Mouse (Mus musculus) hindbrain, embryonic 12.5 days (tissue): ENCODE measurements around the gene Nfe2. TPM values are rescaled to one million over a fixed set of nuclear protein-coding genes. Genes with fewer than 3 reads are reported as not detected.

ENCODE experiments used
- ATAC-seq: fragments of 200-750 bp; cut with Nextera tagmentation; 2 replicates; pipeline ENCODE4 v1.8.0; 2017; ENCODE audit warnings: moderate TSS enrichment; ENCODE audit not compliant: low FRiP score
- H3K27ac ChIP-seq: fragments of 300-500 bp; sonication (generic); 2 replicates; pipeline ENCODE4 v1.5.1; 2016; ENCODE audit warnings: mild to moderate bottlenecking
- H3K27me3 ChIP-seq: fragments of 300-500 bp; sonication (generic); 2 replicates; pipeline ENCODE4 v1.6.1; 2016; ENCODE audit warnings: mild to moderate bottlenecking
- H3K36me3 ChIP-seq: fragments of 300-500 bp; sonication (generic); 2 replicates; pipeline ENCODE4 v1.6.1; 2016; ENCODE audit warnings: mild to moderate bottlenecking
- H3K4me1 ChIP-seq: fragments of 300-500 bp; sonication (generic); 2 replicates; pipeline ENCODE4 v1.6.1; 2016
- H3K4me2 ChIP-seq: fragments of 300-500 bp; sonication (generic); replicated peaks from 2 replicates; pipeline ENCODE4 v1.6.1; 2016; ENCODE audit warnings: mild to moderate bottlenecking
- H3K4me3 ChIP-seq: fragments of 300-500 bp; sonication (generic); 2 replicates; pipeline ENCODE4 v1.5.1; 2016; ENCODE audit warnings: mild to moderate bottlenecking
- H3K9ac ChIP-seq: fragments of 300-500 bp; sonication (generic); 2 replicates; pipeline ENCODE4 v1.6.1; 2016; ENCODE audit warnings: mild to moderate bottlenecking, moderate library complexity
- H3K9me3 ChIP-seq: fragments of 300-500 bp; sonication (generic); replicated peaks from 2 replicates; pipeline ENCODE4 v1.6.1; 2016; ENCODE audit warnings: mild to moderate bottlenecking
- WGBS: fragments of 180-500 bp; shearing (Covaris S2); methylation state at CpG from one replicate; pipeline ENCODE4 v1.1.7; 2016; 5-methylcytosine and 5-hydroxymethylcytosine counted together
- polyA plus RNA-seq: library from polyadenylated mRNA; unstranded; fragments of >200 nt; fragmentation: Nextera tagmentation; extraction: Ambion mirVana; gene quantifications from 2 replicates; pipeline ENCODE4 v1.2.1, GENCODE M21; 2016

Nfe2 gene
- 5.1 and 5.4 TPM in 2 replicates for polyA plus RNA-seq

- Histone ChIP-seq H3K27me3 (peaks cover 23% of the 10 kb centered on the region), H3K27ac (no peak within 1 kb of the TSS), H3K4me3 (no peak within 1 kb of the TSS), H3K36me3 (no peaks in the 10 kb centered on the region), H3K9me3 (no peaks in the 10 kb centered on the region), H3K4me1 (peaks cover 15% of the 10 kb centered on the region), H3K9ac (no peak within 1 kb of the TSS), H3K4me2 (peak within 1 kb of the TSS; percentile 36; the same call in 1 of the 2 replicates)
- ATAC-seq: 0 out of 2 replicates have a peak, but pooled peaks have one; percentile 38
- WGBS: 14% methylated on average over 15 of the region's 15 CpGs
Observed at GRCm38 (mm10) chr15:103257790-103258728, at the start of gene Nfe2. Gene Nfe2, minus strand, starts transcription at chr15:103258403.

- H3K9me3 ChIP-seq: no peaks in the 10 kb centered on the region
- WGBS: 2% methylated on average over 7 of the region's 7 CpGs
- H3K4me2 ChIP-seq: peak overlapping the region; percentile 19; the same call in 1 of the 2 replicates
- H3K27ac ChIP-seq: peak overlapping the region; percentile 98; the same call in 1 of the 2 replicates
- no peak overlapping the region for H3K4me3 ChIP-seq
- peaks cover 14% of the 10 kb centered on the region for H3K27me3 ChIP-seq
- no peaks in the 10 kb centered on the region for H3K36me3 ChIP-seq
- peaks cover 49% of the 10 kb centered on the region for H3K4me1 ChIP-seq
- no peak for ATAC-seq
- no peak overlapping the region for H3K9ac ChIP-seq
Observed at GRCm38 (mm10) chr15:103307125-103307524, 48.9 kb upstream of the Nfe2 start.

- Histone ChIP-seq H3K4me1 (peaks cover 61% of the 10 kb centered on the region), H3K27ac (peak overlapping the region; percentile 98), H3K9me3 (no peaks in the 10 kb centered on the region), H3K4me3 (peak overlapping the region; percentile 38), H3K27me3 (peaks cover 14% of the 10 kb centered on the region), H3K9ac (peak overlapping the region; percentile 67), H3K4me2 (peak overlapping the region; percentile 62), H3K36me3 (no peaks in the 10 kb centered on the region)
- WGBS: 31% methylated on average over 8 of the region's 8 CpGs
- ATAC-seq: no peak
Observed at GRCm38 (mm10) chr15:103305792-103306645, 47.8 kb upstream of the Nfe2 start.

DNA sequence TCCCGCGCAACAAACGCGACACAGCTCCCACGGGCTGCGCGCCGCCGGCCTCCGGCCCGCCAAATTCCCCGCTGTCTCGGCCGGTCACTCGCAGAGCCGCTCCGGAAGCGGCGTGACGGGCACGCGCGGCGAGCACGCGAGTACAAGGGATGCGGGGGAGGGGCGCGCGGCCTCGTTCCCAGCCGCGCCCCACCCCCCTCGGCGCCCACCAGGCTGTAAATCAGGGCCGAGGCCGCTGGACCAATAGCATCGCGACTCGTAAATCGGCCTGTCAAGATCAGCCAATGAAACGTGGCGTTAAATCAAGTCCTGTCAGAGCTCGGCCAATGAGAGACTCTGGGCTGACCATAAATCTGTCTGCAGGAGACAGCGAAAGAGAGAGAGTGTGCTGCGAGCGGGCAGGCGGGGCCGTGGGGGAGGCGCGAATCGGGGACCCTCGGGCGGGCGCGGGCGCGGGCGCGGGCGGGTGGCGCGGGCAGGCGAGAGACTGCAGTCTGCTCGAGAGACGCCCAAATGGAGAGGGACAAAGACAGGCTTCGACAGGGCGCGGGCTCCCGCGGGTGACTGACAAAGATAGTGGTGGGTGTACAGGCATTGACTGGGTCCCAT, 47.0 kb upstream of the Nfe2 start:
- peaks cover 14% of the 10 kb centered on the region for H3K27me3 ChIP-seq
- H3K9ac ChIP-seq: peak overlapping the region; percentile 77
- H3K9me3 ChIP-seq: no peaks in the 10 kb centered on the region
- H3K4me3 ChIP-seq: peak overlapping the region; percentile 38
- H3K4me1 ChIP-seq: peaks cover 69% of the 10 kb centered on the region
- under 1% methylated on average over 69 of the region's 71 CpGs for WGBS
- H3K27ac ChIP-seq: peak overlapping the region; percentile 98
- H3K36me3 ChIP-seq: no peaks in the 10 kb centered on the region
- ATAC-seq: peak; percentile 95
- peak overlapping the region; percentile 62 for H3K4me2 ChIP-seq

DNA sequence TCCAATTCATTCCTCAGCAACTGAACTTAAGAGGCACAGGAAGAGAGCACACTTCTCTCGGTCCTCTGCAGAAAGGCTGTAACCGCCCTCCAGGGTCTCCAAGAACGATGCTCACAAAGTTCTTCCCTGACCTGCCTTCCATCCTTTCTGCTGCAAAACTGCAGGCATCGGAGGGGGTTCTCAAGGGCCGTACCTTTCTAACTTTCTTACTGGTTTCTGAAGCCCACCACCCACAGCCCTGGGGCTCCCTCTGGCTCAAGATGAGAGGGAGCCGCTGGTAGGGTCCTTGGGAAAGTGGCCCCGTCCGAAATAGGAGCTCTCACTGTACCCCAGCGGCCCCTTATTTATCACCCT, 46.4 kb upstream of the Nfe2 start:
- peak overlapping the region; percentile 62 for H3K4me2 ChIP-seq
- H3K9me3 ChIP-seq: no peaks in the 10 kb centered on the region
- peak overlapping the region; percentile 38 for H3K4me3 ChIP-seq
- H3K4me1 ChIP-seq: peaks cover 75% of the 10 kb centered on the region
- H3K9ac ChIP-seq: peak overlapping the region; percentile 77
- H3K36me3 ChIP-seq: no peaks in the 10 kb centered on the region
- peaks cover 14% of the 10 kb centered on the region for H3K27me3 ChIP-seq
- peak overlapping the region; percentile 98 for H3K27ac ChIP-seq
- 1% methylated on average over 9 of the region's 9 CpGs for WGBS
- peak; percentile 3; the same call in 1 of the 2 replicates for ATAC-seq

DNA sequence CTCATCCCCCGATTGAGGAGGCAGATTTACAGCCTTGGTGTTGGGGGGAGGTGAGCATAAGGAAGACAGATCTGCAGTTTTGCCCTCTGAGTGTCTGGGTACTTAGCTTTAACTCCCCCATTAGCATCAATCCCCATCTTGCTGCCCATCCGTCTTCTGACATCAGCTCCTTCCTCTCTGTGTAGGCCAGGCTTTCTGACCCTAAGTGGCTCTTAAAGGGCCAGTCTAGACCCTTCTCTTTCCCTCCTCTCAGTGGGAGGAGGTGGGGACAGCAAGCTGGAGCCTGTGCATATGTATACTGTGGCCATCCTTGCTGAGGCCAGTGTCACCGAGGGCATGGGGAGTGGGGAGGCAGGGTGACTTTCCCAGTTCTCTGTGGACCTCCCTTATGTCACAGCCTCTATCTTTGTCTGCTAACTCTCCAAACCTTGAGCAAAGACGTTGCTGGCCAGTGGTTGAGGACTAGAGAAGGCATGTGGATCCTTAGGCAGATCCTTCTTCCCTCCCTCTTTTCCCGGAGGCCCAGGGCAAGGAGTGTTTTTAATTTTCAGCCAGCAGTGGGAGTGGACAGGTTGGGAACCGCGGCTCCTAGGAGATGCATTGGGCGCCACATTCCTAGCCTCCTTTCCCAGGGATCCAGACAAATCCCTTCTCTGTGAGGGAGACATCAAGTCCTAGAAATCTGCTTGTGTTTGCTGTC, 45.9 kb upstream of the Nfe2 start:
- H3K36me3 ChIP-seq: no peaks in the 10 kb centered on the region
- 4% methylated on average over 8 of the region's 8 CpGs for WGBS
- no peaks in the 10 kb centered on the region for H3K9me3 ChIP-seq
- H3K27me3 ChIP-seq: peaks cover 9% of the 10 kb centered on the region
- peak overlapping the region; percentile 77 for H3K9ac ChIP-seq
- peak overlapping the region; percentile 62 for H3K4me2 ChIP-seq
- ATAC-seq: no peak
- H3K4me3 ChIP-seq: peak overlapping the region; percentile 38
- peak overlapping the region; percentile 98 for H3K27ac ChIP-seq
- H3K4me1 ChIP-seq: peaks cover 80% of the 10 kb centered on the region

DNA sequence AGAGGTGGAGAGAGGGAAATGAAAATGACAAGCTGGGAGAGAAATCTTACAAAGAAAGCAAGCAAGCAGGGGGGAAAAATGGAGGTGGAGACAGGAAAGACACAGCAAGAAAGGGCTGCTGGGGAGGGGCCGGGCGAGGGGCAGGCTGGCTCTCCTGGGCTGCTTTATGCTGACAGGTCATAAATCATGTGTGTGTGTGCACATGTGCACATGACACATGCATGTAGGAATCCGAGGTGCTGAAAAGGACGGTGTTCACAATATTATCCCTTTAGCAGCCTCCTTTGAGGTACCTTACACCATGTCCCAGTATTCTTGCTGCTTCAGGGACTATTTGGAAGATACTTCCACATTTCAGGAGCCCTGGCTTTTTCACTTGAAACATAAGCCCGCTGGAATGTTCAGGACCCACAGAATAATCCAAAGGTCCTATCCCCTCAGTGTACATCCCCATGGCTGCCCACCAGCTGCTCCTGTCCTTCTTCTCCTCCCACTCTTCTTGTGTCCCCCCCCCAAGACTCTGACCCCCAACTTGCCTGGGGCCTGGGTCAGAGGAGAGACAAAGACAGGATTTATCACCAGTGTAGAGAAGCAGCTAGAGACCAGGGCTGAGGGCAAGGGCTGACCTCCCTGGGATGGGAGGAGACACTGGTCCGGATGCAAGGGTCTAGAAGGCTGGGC, 44.3 kb upstream of the Nfe2 start:
- Histone ChIP-seq H3K4me1 (peaks cover 88% of the 10 kb centered on the region), H3K36me3 (no peaks in the 10 kb centered on the region), H3K9ac (peak overlapping the region; percentile 58), H3K27ac (peak overlapping the region; percentile 98), H3K9me3 (no peaks in the 10 kb centered on the region), H3K4me3 (no peak overlapping the region), H3K4me2 (no peak overlapping the region), H3K27me3 (no peaks in the 10 kb centered on the region)
- 20% methylated on average over 6 of the region's 6 CpGs for WGBS
- ATAC-seq: no peak

GRCm38 (mm10) chr15:103301547-103302340, 43.5 kb upstream of the Nfe2 start:
- no peaks in the 10 kb centered on the region for H3K27me3 ChIP-seq
- WGBS: 27% methylated on average over 4 of the region's 5 CpGs
- H3K9me3 ChIP-seq: no peaks in the 10 kb centered on the region
- no peak for ATAC-seq
- peak overlapping the region; percentile 64 for H3K9ac ChIP-seq
- H3K4me2 ChIP-seq: peak overlapping the region; percentile 47
- H3K36me3 ChIP-seq: no peaks in the 10 kb centered on the region
- peak overlapping the region; percentile 98 for H3K27ac ChIP-seq
- no peak overlapping the region for H3K4me3 ChIP-seq
- H3K4me1 ChIP-seq: peaks cover 92% of the 10 kb centered on the region

DNA sequence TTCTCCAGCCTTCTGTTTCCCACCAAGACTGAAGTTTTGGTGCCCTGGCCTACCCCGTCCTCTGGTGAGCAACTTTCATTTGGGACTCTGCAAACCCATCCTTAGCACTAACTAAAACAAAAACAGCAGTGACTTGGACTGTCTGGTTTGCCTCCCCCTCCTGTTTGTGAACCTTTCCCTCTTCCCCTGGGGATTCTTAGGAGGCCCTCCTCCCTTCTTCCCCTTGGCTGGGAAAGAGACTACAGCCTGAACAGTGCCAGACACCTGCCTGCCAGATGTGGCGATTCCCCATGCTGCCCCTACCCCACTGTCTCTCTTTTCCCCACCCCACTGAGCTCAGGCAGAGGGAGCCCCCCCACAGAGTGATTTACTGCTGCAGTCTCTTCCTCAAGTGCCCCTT, 42.8 kb upstream of the Nfe2 start:
- no peaks in the 10 kb centered on the region for H3K9me3 ChIP-seq
- peak overlapping the region; percentile 47 for H3K4me2 ChIP-seq
- H3K9ac ChIP-seq: peak overlapping the region; percentile 64; the same call in 1 of the 2 replicates
- no peaks in the 10 kb centered on the region for H3K27me3 ChIP-seq
- H3K4me3 ChIP-seq: no peak overlapping the region
- H3K36me3 ChIP-seq: 0 out of 2 replicates have a peak, but pooled peaks cover 3% of the 10 kb centered on the region
- H3K27ac ChIP-seq: peak overlapping the region; percentile 98
- peaks cover 93% of the 10 kb centered on the region for H3K4me1 ChIP-seq
- ATAC-seq: no peak
- WGBS: 16% methylated on average over 2 of the region's 2 CpGs

- 2% methylated on average over 2 of the region's 2 CpGs for WGBS
- H3K27ac ChIP-seq: peak overlapping the region; percentile 98
- ATAC-seq: peak; percentile 5; the same call in 1 of the 2 replicates
Observed at GRCm38 (mm10) chr15:103300560-103300959, 42.4 kb upstream of the Nfe2 start.

More at GRCm38 (mm10) chr15:103300560-103300959, 42.4 kb upstream of the Nfe2 start:
- Histone ChIP-seq H3K36me3 (0 out of 2 replicates have a peak, but pooled peaks cover 3% of the 10 kb centered on the region), H3K9ac (peak overlapping the region; percentile 64; the same call in 1 of the 2 replicates), H3K4me2 (peak overlapping the region; percentile 47), H3K9me3 (no peaks in the 10 kb centered on the region), H3K4me1 (peaks cover 93% of the 10 kb centered on the region), H3K27me3 (no peaks in the 10 kb centered on the region), H3K4me3 (peak overlapping the region; percentile 15; the same call in 1 of the 2 replicates)
